Mouse (Mus musculus) adrenal gland, postnatal 4 days (tissue): ENCODE data around the gene Fndc9. TPM values are rescaled to one million over a fixed set of nuclear protein-coding genes. Genes with fewer than 3 reads are reported as not detected.

Source experiments
- DNase-seq, 2 experiments: peaks; one replicate each; pipeline ENCODE4 v3.0.0; 2021 to 2022; ENCODE audit warnings: low spot score in 2 of 2, mixed read lengths in 2 of 2
- total RNA-seq, 2 experiments: library from RNA; stranded (reverse); gene quantifications; 2 replicates each; pipeline ENCODE4 v1.2.3; 2021

The Fndc9 gene
- total RNA-seq, 2 experiments from 2014 or later, result not detected

GRCm38 (mm10) chr11:46232803-46233202, 2.5 kb upstream of the Fndc9 start:
- no peak for DNase-seq

- no peak for DNase-seq
Measured at GRCm38 (mm10) chr11:46233966-46234365, 1.4 kb upstream of the Fndc9 start.

- peak; percentile 36 to 56 for DNase-seq
Measured at GRCm38 (mm10) chr11:46236976-46237375, 1.6 kb downstream of the Fndc9 start.

GRCm38 (mm10) chr11:46241150-46241673, 5.9 kb downstream of the Fndc9 start:
- DNase-seq, result no peak

GRCm38 (mm10) chr11:46241985-46242384, 6.7 kb downstream of the Fndc9 start:
- DNase-seq, result no peak

- DNase-seq, result no peak
Measured at GRCm38 (mm10) chr11:46244731-46245604, 9.6 kb downstream of the Fndc9 start.

- DNase-seq, result no peak
Measured at GRCm38 (mm10) chr11:46245926-46246325, 10.6 kb downstream of the Fndc9 start.

GRCm38 (mm10) chr11:46246393-46246792, 11.1 kb downstream of the Fndc9 start:
- no peak for DNase-seq

GRCm38 (mm10) chr11:46248352-46248751, 13.0 kb downstream of the Fndc9 start:
- DNase-seq, result no peak

GRCm38 (mm10) chr11:46251994-46252393, 16.7 kb downstream of the Fndc9 start:
- peak in 1 of 2 experiments; percentile 27 for DNase-seq

GRCm38 (mm10) chr11:46255291-46255690, 20.0 kb downstream of the Fndc9 start:
- DNase-seq, result no peak

GRCm38 (mm10) chr11:46258207-46258606, 22.9 kb downstream of the Fndc9 start:
- DNase-seq, result no peak

- no peak for DNase-seq
Measured at GRCm38 (mm10) chr11:46258749-46259148, 23.4 kb downstream of the Fndc9 start.

- no peak for DNase-seq
Measured at GRCm38 (mm10) chr11:46262854-46263253, 27.5 kb downstream of the Fndc9 start.

- no peak for DNase-seq
Measured at GRCm38 (mm10) chr11:46263291-46263690, 28.0 kb downstream of the Fndc9 start.

- no peak for DNase-seq
Measured at GRCm38 (mm10) chr11:46264584-46264983, 29.3 kb downstream of the Fndc9 start.

- DNase-seq, result no peak
Measured at GRCm38 (mm10) chr11:46265031-46265786, 29.9 kb downstream of the Fndc9 start.

GRCm38 (mm10) chr11:46268991-46269390, 33.7 kb downstream of the Fndc9 start:
- no peak for DNase-seq

GRCm38 (mm10) chr11:46269391-46269790, 34.1 kb downstream of the Fndc9 start:
- no peak for DNase-seq

- no peak for DNase-seq
Measured at GRCm38 (mm10) chr11:46269893-46270292, 34.6 kb downstream of the Fndc9 start.

- no peak for DNase-seq
Measured at GRCm38 (mm10) chr11:46272058-46272681, 36.8 kb downstream of the Fndc9 start.
